Mouse (Mus musculus) kidney, postnatal 25 days (tissue): ENCODE data around the gene Gm3752.
A peak's percentile ranks its signal among the peaks of the same experiment; 100 is the strongest.
"Not testable (repeated sequence)": the region's sequence is repeated elsewhere in the genome, so short reads cannot be mapped to it uniquely, and the experiment has no call there.

Experiments
- DNase-seq, 2 experiments: peaks; one replicate each; pipeline ENCODE4 v3.0.0; 2021; ENCODE audit warnings: mixed read lengths in 2 of 2

Gene Gm3752

GRCm38 (mm10) chr14:7483662-7484061 lies at the start of gene Gm3752:
Gene Gm3752 (minus strand): TSS chr14:7483762.
- DNase-seq, result not testable (repeated sequence)

- DNase-seq, result peak in 1 of 2 experiments; percentile 23
Measured at GRCm38 (mm10) chr14:7488731-7489130, 5.2 kb upstream of the Gm3752 start.

GRCm38 (mm10) chr14:7450817-7451216 lies 32.7 kb downstream of the Gm3752 start, which contains the start of gene Gm3755:
Gene Gm3755 (minus strand): TSS chr14:7450917.
- DNase-seq, result not testable (repeated sequence)

- peak in 1 of 2 experiments; percentile 19 for DNase-seq
Measured at GRCm38 (mm10) chr14:7422496-7422895, 61.1 kb downstream of the Gm3752 start.
